Mouse (Mus musculus) mouse trophoblast stem cell (cell line): Measurements from ENCODE around the gene Ppid.
"Not testable (repeated sequence)": the region's sequence is repeated elsewhere in the genome, so short reads cannot be mapped to it uniquely, and the experiment has no call there.

Source experiments
- in situ Hi-C, 2 experiments: fragments of 300-500 bp; cut with MseI, MboI; formaldehyde crosslinking; loops; 2 replicates in 1 of 2; 3 replicates in 1 of 2; pipeline ENCODE4 v1.15.1; 2025

Ppid gene

GRCm38 (mm10) chr3:79572399-79572798 is 18.7 kb upstream of the Ppid start:
- in situ Hi-C loops, result no loop called here

DNA sequence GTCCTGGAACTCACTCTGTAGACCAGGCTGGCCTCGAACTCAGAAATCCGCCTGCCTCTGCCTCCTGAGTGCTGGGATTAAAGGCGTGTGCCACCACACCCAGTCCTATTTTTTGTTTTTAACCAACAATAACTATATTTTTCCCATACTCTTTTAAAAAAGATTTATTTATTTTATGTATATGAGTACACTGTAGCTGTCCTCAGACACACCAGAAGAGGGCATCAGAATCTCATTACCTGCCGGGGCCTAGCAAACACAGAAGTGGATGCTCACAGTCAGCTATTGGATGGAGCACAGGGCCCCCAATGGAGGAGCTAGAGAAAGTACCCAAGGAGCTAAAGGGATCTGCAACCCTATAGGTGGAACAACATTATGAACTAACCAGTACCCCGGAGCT is 17.8 kb upstream of the Ppid start:
- in situ Hi-C loops, result not testable (repeated sequence)

DNA sequence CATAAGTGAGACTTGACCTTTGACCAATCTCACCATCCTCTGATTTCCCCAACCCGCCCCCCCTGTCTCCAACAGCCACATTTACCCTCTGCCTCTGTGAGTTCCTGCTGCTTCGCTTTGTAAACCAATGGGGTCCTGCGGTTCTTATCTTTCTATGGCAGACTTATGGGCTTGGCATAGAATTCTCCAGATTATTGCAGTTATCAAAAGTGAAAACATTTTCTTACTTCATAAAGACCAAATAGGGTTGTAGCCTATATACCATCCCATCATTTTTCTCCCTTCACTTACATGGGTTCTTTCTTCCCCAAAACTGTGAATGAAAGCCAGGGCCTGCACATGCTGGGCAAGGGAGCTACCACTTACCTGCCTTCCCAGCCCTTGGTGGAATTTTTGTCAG is 16.8 kb upstream of the Ppid start:
- in situ Hi-C loops, result no loop called here

DNA sequence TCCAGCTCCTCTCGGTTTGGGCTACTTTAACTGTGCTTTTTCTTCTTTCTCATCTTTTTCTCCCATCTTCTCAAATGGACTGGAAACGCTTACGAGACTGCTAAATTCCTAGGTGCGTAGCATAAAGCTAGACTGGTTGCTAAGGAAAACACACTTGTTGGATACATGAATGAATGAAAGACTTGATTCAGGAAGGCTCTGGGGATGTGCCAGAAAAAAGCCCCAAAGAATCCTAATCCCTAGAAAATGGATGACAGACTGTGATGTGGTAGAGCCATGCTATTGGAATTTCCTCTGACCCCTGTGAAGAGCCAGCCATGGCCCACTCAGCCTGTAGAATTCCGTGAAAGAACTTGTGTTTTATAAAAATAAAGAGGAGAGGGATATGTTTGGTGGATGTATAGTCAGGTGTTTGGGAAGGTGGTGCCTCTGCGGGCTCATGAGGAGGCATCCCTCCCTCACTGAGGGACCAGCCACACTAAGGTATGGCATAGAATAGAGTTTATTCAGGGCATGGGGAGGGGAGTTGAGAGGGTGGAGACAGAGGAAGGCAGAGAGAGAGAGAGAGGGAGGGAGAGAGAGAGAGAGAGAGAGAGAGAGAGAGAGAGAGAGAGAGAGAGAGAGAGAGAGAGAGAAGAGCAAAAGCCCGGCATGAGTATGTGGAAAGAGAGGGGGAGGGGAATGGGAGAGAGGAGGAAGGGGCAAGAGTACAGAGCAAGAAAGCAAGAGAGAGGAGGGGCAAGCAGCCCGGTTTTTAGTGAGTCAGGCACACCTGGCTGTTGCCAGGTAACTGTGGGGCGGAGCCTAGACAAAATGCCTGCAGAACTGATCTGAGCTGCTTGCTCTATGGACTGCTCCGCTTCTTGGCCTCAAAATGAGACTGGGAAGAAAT is 15.3 kb upstream of the Ppid start:
- in situ Hi-C loops, result loop anchor here in 1 of 2 experiments (25.0 kb wide), 1 partner anchor 364 kb away; no protein-coding TSS in a partner anchor

- in situ Hi-C loops, result loop anchor here in 1 of 2 experiments (25.0 kb wide), 1 partner anchor 364 kb away; no protein-coding TSS in a partner anchor
Measured at GRCm38 (mm10) chr3:79576468-79576816, 14.7 kb upstream of the Ppid start.

DNA sequence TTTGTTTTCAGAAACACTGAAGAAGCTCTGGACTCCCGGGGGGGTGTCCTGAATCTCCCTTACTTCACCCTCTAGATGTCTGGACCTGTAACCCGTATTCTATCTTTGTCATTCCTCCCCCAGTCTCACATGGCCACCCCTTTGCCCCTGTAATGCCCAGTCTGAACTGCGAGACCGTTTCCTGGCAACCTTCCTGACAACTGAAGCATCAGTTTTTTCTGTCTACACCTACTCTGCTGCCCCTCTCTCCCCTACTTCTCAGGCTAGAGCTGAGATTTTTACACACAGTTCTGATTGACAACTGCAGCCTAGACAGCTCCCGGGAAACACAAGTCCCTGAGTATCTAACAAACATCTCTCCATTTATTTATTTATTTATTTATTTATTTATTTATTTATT is 14.3 kb upstream of the Ppid start:
- in situ Hi-C loops, result loop anchor here in 1 of 2 experiments (25.0 kb wide), 1 partner anchor 365 kb away; no protein-coding TSS in a partner anchor

DNA sequence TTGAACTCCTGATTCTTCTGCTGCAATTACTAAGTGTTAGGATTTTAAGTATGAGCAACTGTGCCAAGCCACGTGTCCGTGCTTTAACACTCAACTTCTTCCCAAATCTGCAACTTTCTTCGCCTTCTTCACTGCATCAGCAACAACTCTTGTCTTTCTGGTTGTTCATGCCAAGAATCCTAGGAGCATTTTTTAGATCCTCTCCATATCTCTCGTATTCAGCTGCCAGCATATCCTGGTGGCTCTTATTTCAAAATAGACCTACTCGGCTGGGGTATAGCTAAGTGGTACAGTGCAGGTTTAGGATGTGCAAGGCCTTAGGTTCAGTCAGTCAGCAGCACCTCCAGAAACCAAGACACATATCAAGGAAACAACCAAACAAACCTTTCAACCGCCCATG is 13.5 kb upstream of the Ppid start:
- in situ Hi-C loops, result loop anchor here in 1 of 2 experiments (25.0 kb wide), 1 partner anchor 365 kb away; no protein-coding TSS in a partner anchor

- in situ Hi-C loops, result loop anchor here in 1 of 2 experiments (25.0 kb wide), 1 partner anchor 366 kb away; no protein-coding TSS in a partner anchor
Measured at GRCm38 (mm10) chr3:79578164-79578563, 13.0 kb upstream of the Ppid start.

DNA sequence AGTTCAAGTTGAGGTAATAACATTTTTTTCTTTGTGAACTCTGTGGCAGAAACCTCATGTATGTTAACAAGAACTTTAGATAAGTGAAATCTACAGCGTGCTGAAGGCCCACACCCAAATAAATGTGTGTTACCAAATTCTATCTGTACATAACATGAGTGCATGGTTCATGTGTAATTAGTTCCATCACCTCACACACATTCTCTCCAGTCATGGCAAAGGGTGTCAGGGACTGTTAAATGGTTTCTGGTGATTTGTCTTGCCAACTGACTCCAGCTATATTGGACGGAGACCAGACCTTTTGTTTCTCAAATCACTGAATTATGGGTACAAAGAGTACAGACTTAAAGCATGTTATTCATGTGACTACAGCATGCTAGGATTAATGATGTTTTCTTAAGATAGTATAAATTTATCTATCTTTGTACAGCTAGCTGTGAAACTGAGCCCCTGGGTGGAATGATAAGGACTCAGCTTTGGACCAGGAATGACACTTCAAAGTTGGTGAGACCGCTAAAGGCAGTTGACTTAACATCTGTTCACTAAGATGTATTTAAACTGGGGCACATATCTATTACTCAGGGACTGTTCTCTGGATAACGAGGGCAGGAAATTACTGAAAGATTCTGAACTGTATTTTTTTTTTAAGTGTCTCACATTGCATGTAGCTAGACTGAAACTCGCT is 11.1 kb upstream of the Ppid start:
- in situ Hi-C loops, result loop anchor here (10.0 to 25.0 kb wide), 2 partner anchors 368 to 375 kb away; no protein-coding TSS in a partner anchor

DNA sequence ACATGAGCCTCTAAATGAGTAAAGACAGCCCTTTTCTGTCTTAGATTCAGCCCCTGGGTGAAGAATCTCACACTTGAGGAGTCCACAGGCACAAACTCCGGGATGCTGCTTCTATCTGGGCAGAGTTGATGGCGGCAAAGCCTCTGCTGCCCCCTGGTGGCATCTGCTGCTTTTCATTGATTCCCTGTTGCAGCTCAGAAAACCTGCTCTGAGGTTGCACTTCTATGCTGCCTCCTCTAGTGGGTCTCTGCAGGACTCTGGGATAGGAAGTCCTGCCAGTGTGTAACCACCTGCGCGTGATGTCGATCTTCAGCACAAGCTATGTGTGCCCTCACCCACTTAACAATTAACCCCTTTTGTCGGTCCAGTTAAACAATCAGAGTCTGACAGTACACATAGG is 4.3 kb upstream of the Ppid start:
- in situ Hi-C loops, result loop anchor here (10.0 to 25.0 kb wide), 2 partner anchors 375 to 382 kb away; no protein-coding TSS in a partner anchor

DNA sequence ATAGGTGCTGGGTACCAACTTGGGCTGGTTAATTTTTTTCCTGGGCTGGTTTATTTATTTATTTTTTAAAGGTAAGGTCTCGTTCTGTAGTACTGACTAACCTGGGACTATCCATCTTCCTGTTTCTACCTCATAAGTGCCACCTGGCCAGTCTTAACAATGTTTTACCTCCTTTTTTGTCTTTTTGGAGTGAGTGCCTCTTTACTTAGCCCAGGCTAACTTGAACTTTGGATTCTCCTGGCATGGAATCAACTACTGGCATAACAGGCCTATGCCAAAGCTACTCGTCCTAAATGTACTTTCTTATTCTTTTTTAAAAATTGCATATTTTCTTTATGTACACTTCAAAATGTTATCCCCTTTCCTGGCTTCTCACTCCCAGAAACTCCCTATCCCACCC is 1.5 kb upstream of the Ppid start:
- in situ Hi-C loops, result loop anchor here (10.0 to 25.0 kb wide), 2 partner anchors 377 to 385 kb away; no protein-coding TSS in a partner anchor

- in situ Hi-C loops, result loop anchor here in 1 of 2 experiments (25.0 kb wide), 1 partner anchor 380 kb away; no protein-coding TSS in a partner anchor
Measured at GRCm38 (mm10) chr3:79591793-79592471, 790 bp downstream of the Ppid start.

DNA sequence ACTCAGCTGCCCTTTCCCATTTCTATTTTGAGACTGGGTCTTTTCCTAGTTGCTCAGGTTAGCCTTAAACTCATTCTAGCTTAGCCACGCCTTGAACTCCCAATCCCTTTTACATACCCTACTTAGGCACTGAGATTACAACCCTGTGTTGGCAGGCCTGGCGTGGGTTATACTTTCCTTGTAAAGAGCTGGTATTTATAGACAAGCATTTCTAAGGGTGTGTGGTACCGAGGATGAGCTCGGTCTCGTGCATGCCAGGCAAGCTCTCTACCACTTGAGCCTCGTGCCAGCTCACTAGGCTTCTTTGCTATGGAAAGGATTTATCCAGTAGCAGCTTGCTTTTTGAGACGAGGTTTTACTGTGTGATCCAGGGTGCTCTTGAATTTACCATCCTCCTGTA is 4.3 kb downstream of the Ppid start:
- in situ Hi-C loops, result loop anchor here in 1 of 2 experiments (25.0 kb wide), 1 partner anchor 383 kb away; no protein-coding TSS in a partner anchor

GRCm38 (mm10) chr3:79609886-79610285 is 18.7 kb downstream of the Ppid start:
- in situ Hi-C loops, result no loop called here

- in situ Hi-C loops, result no loop called here
Measured at GRCm38 (mm10) chr3:79627484-79628181, 36.5 kb downstream of the Ppid start.

- in situ Hi-C loops, result no loop called here
Measured at GRCm38 (mm10) chr3:79628182-79628560, 37.0 kb downstream of the Ppid start.

DNA sequence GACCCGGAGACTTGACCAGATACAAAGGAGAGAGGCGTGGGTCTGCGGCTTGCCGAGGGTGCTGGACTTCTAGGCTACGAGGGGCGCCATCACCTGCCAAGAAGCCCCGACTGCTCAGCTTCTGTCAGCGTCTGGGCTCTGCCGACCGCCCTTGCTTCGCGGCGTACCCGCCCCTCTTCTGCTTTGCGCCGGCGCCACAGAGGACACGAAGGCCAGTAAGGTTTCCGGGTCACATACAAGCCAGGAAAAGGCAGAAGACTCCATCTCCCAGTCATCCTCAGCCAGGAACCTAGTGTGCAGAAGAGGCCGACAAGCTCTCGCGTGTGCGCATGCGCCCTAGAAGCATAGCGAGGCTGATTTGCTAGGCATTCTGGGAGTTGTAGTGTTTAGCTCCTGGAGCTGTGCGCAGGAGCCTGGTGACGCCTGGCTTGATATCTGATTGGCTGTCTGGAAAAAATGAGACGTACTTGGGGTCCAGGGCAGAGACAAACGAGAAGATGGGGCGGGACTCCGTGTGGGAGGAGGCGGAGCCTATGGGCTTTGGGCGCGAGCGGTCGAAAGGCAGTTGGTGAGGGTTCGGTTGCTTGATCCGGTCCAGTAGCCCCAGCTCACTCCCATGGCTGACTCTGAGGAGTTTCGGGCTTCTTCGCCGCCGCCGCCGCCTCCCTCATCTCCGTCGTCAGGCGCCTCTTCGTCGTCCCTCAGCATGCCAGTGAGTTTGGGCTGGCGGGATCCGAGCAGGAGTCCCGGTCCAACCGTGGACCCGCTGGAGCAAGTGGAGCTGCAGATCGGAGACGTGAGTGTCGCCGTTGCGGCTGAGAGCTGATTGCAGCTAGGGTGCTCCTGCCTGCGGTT is 37.6 kb downstream of the Ppid start, which contains the start of gene 4930579G24Rik:
Gene 4930579G24Rik (plus strand): TSS at position 519 of the 855 bp plus-strand sequence.
- in situ Hi-C loops, result no loop called here

DNA sequence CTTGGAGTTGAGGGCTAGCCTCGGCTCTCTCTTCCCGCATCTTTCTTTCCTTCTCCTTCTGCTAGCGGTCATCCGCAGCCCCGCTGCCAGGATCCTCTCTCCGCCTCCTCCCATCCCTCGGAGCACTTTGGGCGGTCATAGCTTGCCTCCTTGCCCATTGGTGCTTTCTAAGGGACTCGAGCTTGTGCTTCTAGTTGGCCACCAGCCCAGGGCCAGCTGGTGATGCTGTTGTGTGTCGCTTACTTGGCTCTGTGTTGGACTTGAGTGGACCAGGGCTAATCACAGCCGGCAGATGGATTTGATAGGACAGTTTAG is 38.2 kb downstream of the Ppid start, which contains the start of gene Etfdh:
Gene Etfdh (minus strand): TSS at position 85 of the 315 bp plus-strand sequence.
- in situ Hi-C loops, result no loop called here

DNA sequence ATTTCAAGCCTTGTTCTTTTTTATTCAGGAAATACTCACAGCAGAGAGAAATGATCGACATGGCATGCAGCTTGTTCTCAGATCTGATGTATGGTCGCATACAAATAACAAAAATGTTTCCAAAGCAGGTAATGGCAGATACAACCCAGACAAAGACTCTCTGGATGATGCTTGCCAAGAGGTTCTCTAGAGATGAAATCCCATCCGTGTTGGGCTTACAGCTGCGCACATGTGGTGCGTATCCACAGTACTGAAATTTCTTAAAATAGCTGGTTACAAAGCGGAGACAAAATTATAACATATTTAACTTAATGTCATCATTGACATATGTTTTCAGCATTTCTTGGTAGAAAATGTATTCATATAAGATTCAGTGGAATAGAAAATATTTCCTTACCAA is 61.0 kb downstream of the Ppid start:
- in situ Hi-C loops, result no loop called here
